Mouse (Mus musculus): Measurements from ENCODE around the gene Ston2.
"Not testable (repeated sequence)": the region's sequence is repeated elsewhere in the genome, so short reads cannot be mapped to it uniquely, and the experiment has no call there.

GRCm38 (mm10) chr12:91746839-91747238 lies 41.3 kb downstream of the Ston2 start:
- TF ChIP-seq CTCF (IDR thresholded peaks at IDR 0.05); POLR2A (IDR thresholded peaks at IDR 0.05; ENCODE audit: insufficient read depth, low read depth, low read length): not testable (repeated sequence)

All from heart, adult 2 months (tissue).